Comparison of ENCODE assay signal across 8 mouse cellular contexts in genomic region chr16:30599491-30600268, GRCm38 (mm10). TPM values are rescaled to one million over a fixed set of nuclear protein-coding genes. Genes with fewer than 3 reads are reported as not detected.
DNase-seq lines count a peak whose midpoint lies in the region; ATAC-seq lines count a peak whose summit lies in the region.

TSS of gene Fam43a (plus strand) at chr16:30599723.

- H3K9ac ChIP-seq in intestine, embryonic 16.5 days (ENCODE audit: low read depth, low read length), result peak within 1 kb of the TSS; percentile 79
- peak within 1 kb of the TSS; percentile 70 for H3K9ac ChIP-seq in midbrain, embryonic 12.5 days (replicated peaks)

- WGBS in intestine, embryonic 16.5 days, result under 1% methylated on average over 63 of the region's 63 CpGs
- under 1% methylated on average over 63 of the region's 63 CpGs for WGBS in limb, embryonic 10.5 days
- WGBS in midbrain, embryonic 12.5 days, result 1% methylated on average over 63 of the region's 63 CpGs

- DNase-seq in adrenal gland, adult 18-20 months (ENCODE audit: low spot score in 2 of 2), result peak; percentile 94 to 96
- peak; percentile 95 for DNase-seq in embryo, embryonic 10.5 days (ENCODE audit: low spot score)
- peak; percentile 82 to 89 for DNase-seq in gastrocnemius, postnatal 4 days (ENCODE audit: low spot score in 2 of 2)
- DNase-seq in limb, embryonic 10.5 days (ENCODE audit: low spot score), result peak; percentile 87
- peak; percentile 93 for DNase-seq in skeletal muscle tissue, adult 2 months (ENCODE audit: low read depth, low spot score)

- peak within 1 kb of the TSS; percentile 76 for H3K4me2 ChIP-seq in intestine, embryonic 16.5 days (ENCODE audit: low read depth, low read length)
- peak within 1 kb of the TSS; percentile 85 for H3K4me2 ChIP-seq in midbrain, embryonic 12.5 days (replicated peaks)

- peak within 1 kb of the TSS; percentile 73 for H3K4me3 ChIP-seq in intestine, embryonic 16.5 days (ENCODE audit: low read length)
- H3K4me3 ChIP-seq in limb, embryonic 10.5 days, result peak within 1 kb of the TSS; percentile 69
- H3K4me3 ChIP-seq in midbrain, embryonic 12.5 days, result peak within 1 kb of the TSS; percentile 55

- peak within 1 kb of the TSS; percentile 69 for H3K27ac ChIP-seq in intestine, embryonic 16.5 days (ENCODE audit: low read length)
- H3K27ac ChIP-seq in limb, embryonic 10.5 days, result peak within 1 kb of the TSS; percentile 86
- peak within 1 kb of the TSS; percentile 43; the same call in 1 of the 2 replicates for H3K27ac ChIP-seq in midbrain, embryonic 12.5 days (replicated peaks)

- peaks cover 12% of the 10 kb centered on the region for H3K27me3 ChIP-seq in intestine, embryonic 16.5 days (replicated peaks; ENCODE audit: control insufficient read depth, insufficient read depth, low read length)
- H3K27me3 ChIP-seq in limb, embryonic 10.5 days (ENCODE audit: low read depth, poor library complexity, severe bottlenecking), result peaks cover 45% of the 10 kb centered on the region
- peaks cover 57% of the 10 kb centered on the region for H3K27me3 ChIP-seq in midbrain, embryonic 12.5 days

- peak; percentile 88 for ATAC-seq in intestine, embryonic 16.5 days
- ATAC-seq in midbrain, embryonic 12.5 days (ENCODE audit: low FRiP score, low read depth), result peak; percentile 69
- ATAC-seq in erythroid progenitor cell, adult 5-6 weeks (replicated peaks; ENCODE audit: low FRiP score, poor library complexity, severe bottlenecking), result no peak

- H3K36me3 ChIP-seq in intestine, embryonic 16.5 days (ENCODE audit: control insufficient read depth, insufficient read depth, low read length), result no peaks in the 10 kb centered on the region
- no peaks in the 10 kb centered on the region; the same call in 1 of the 2 replicates for H3K36me3 ChIP-seq in limb, embryonic 10.5 days
- no peaks in the 10 kb centered on the region for H3K36me3 ChIP-seq in midbrain, embryonic 12.5 days

- no peaks in the 10 kb centered on the region for H3K9me3 ChIP-seq in intestine, embryonic 16.5 days (ENCODE audit: control insufficient read depth, low read length)
- no peaks in the 10 kb centered on the region for H3K9me3 ChIP-seq in limb, embryonic 10.5 days (replicated peaks)
- no peaks in the 10 kb centered on the region for H3K9me3 ChIP-seq in midbrain, embryonic 12.5 days

- peaks cover 16% of the 10 kb centered on the region for H3K4me1 ChIP-seq in intestine, embryonic 16.5 days (ENCODE audit: control insufficient read depth, insufficient read depth, low read length)
- peaks cover 67% of the 10 kb centered on the region for H3K4me1 ChIP-seq in limb, embryonic 10.5 days
- H3K4me1 ChIP-seq in midbrain, embryonic 12.5 days, result peaks cover 37% of the 10 kb centered on the region

RNA-seq across cellular contexts. Expression of gene Fam43a, which starts in this region (rescaled TPM):
- 10 to 100 TPM; 24.6 to 30.9 TPM for total RNA-seq in adrenal gland, adult 18-20 months (2021)
- total RNA-seq in gastrocnemius, postnatal 4 days (2021), result 10 to 100 TPM; 24.1 to 29.6 TPM
- polyA plus RNA-seq in intestine, embryonic 16.5 days (2015; fragmentation: Nextera tagmentation; extraction: Ambion mirVana), result 11.3 and 11.8 TPM in 2 replicates
- polyA plus RNA-seq in limb, embryonic 10.5 days (2016; fragmentation: Nextera tagmentation; extraction: Ambion mirVana), result 11.0 and 16.9 TPM in 2 replicates
- 9.9 and 16.3 TPM in 2 replicates for polyA plus RNA-seq in midbrain, embryonic 12.5 days (2016; fragmentation: Nextera tagmentation; extraction: Ambion mirVana)
- total RNA-seq in erythroid progenitor cell, adult 5-6 weeks (2015; ENCODE audit: low replicate concordance), result 1.7 and 6.1 TPM in 2 replicates
- 2.1 and 2.2 TPM in 2 replicates for total RNA-seq in erythroid progenitor cell, adult 5-6 weeks (2017; ENCODE audit: low replicate concordance)
